Mouse (Mus musculus) CH12.LX (cell line): ENCODE data around the gene Fgf22.

ENCODE experiments used
- CTCF ChIP-seq, 2 experiments: IDR thresholded peaks in 1 of 2; conservative IDR thresholded peaks in 1 of 2; 2 replicates each; pipeline ENCODE4 v1.5.1; 2011 to 2012; ENCODE audit warnings: low read depth in 2 of 2, low read length in 2 of 2, improper control_type of control experiment in 1 of 2, inconsistent platforms in 1 of 2, mild to moderate bottlenecking in 1 of 2, moderate library complexity in 1 of 2
- EP300 ChIP-seq: IDR thresholded peaks from 2 replicates; pipeline ENCODE4 v1.6.1; 2011; ENCODE audit warnings: low read length, improper control_type of control experiment
- ETS1 ChIP-seq: conservative IDR thresholded peaks from 2 replicates; pipeline ENCODE4 v1.6.1; 2012; ENCODE audit warnings: low read depth, mild to moderate bottlenecking, inconsistent platforms, low read length, improper control_type of control experiment, moderate library complexity
- GABPA ChIP-seq: IDR thresholded peaks from 2 replicates; pipeline ENCODE4 v1.6.1; 2012; ENCODE audit warnings: low read depth, low read length, improper control_type of control experiment, inconsistent platforms; ENCODE audit not compliant: insufficient replicate concordance
- JUN ChIP-seq: IDR thresholded peaks from 2 replicates; pipeline ENCODE4 v1.6.1; 2011; ENCODE audit warnings: low read depth, mild to moderate bottlenecking, low read length, improper control_type of control experiment, moderate library complexity; ENCODE audit not compliant: insufficient read depth
- MAFK ChIP-seq: IDR thresholded peaks from 2 replicates; pipeline ENCODE4 v1.6.1; 2011; ENCODE audit warnings: low read length, improper control_type of control experiment; ENCODE audit not compliant: insufficient replicate concordance
- MAX ChIP-seq: IDR thresholded peaks from 2 replicates; pipeline ENCODE4 v1.6.1; 2011; ENCODE audit warnings: low read length, improper control_type of control experiment
- MEF2A ChIP-seq: IDR thresholded peaks from 2 replicates; pipeline ENCODE4 v1.6.1; 2014; ENCODE audit warnings: low read depth, mild to moderate bottlenecking, inconsistent platforms, low read length, improper control_type of control experiment, borderline replicate concordance
- MXI1 ChIP-seq: IDR thresholded peaks from 2 replicates; pipeline ENCODE4 v1.6.1; 2011; ENCODE audit warnings: mild to moderate bottlenecking, low read depth, low read length, improper control_type of control experiment
- POLR2A ChIP-seq: IDR thresholded peaks from 2 replicates; pipeline ENCODE4 v1.6.1; 2011; ENCODE audit warnings: low read depth, mild to moderate bottlenecking, improper control_type of control experiment, low read length
- POLR2AphosphoS2 ChIP-seq: IDR thresholded peaks from 2 replicates; pipeline ENCODE4 v1.6.1; 2011; ENCODE audit warnings: low read depth, low read length, improper control_type of control experiment
- TCF12 ChIP-seq: IDR thresholded peaks from 2 replicates; pipeline ENCODE4 v1.6.1; 2014; ENCODE audit warnings: low read depth, mild to moderate bottlenecking, inconsistent platforms, low read length, improper control_type of control experiment
- USF1 ChIP-seq: IDR thresholded peaks from 2 replicates; pipeline ENCODE4 v1.6.1; 2014; ENCODE audit warnings: low read depth, mild to moderate bottlenecking, inconsistent platforms, low read length, improper control_type of control experiment
- ZKSCAN1 ChIP-seq: IDR thresholded peaks from 2 replicates; pipeline ENCODE4 v1.6.1; 2012; ENCODE audit warnings: low read depth, inconsistent platforms, low read length, improper control_type of control experiment, borderline replicate concordance

DNA sequence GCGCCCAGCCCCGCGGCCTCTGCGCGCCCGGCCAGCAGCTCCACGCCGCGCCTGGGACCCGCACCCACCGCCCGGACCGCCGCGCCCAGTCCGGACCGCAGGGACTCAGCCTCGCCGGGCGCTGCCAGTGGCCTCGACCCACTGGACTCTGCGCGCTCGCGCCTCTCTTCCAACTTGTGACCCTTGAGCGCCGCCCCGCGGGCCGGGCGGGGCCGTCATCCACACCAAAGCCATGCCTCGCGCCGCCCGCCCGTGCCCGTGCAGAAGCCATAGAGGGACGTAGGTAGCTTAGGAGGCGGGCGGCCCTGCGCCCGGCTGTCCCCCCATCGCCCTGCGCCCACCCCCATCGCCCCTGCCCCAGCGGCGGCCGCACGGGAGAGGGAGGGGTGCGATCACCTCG, 19.5 kb upstream of the Fgf22 start:
- TF ChIP-seq TCF12 (no peak), EP300 (no peak), CTCF (conservative IDR thresholded peaks at IDR 0.05 in 1 of 2, IDR thresholded peaks at IDR 0.05 in 1 of 2; ENCODE audit: low read depth in 2 of 2, low read length in 2 of 2) (no peak), POLR2AphosphoS2 (no peak), GABPA (no peak), MAX (no peak), POLR2A (no peak), MEF2A (no peak), ZKSCAN1 (no peak), MXI1 (no peak), MAFK (no peak), USF1 (no peak), JUN (no peak), ETS1 (no peak)
